Mouse (Mus musculus): Measurements from ENCODE around the gene Rbfox3.

Gene Rbfox3

GRCm38 (mm10) chr11:118881786-118882495 lies 29.5 kb downstream of the Rbfox3 start:
- DNase-seq (ENCODE audit: low spot score in 2 of 2): no peak

GRCm38 (mm10) chr11:118879466-118880150 lies 31.8 kb downstream of the Rbfox3 start:
- DNase-seq (ENCODE audit: low spot score in 2 of 2): no peak

GRCm38 (mm10) chr11:118878605-118879245 lies 32.7 kb downstream of the Rbfox3 start:
- DNase-seq (ENCODE audit: low spot score in 2 of 2): no peak

- DNase-seq (ENCODE audit: low spot score in 2 of 2): no peak
Measured at GRCm38 (mm10) chr11:118875243-118875897, 36.0 kb downstream of the Rbfox3 start.

- no peak for DNase-seq (ENCODE audit: low spot score in 2 of 2)
Measured at GRCm38 (mm10) chr11:118874487-118875095, 36.8 kb downstream of the Rbfox3 start.

- no peak for DNase-seq (ENCODE audit: low spot score in 2 of 2)
Measured at GRCm38 (mm10) chr11:118874022-118874421, 37.4 kb downstream of the Rbfox3 start.

- no peak for DNase-seq (ENCODE audit: low spot score in 2 of 2)
Measured at GRCm38 (mm10) chr11:118871527-118871926, 39.9 kb downstream of the Rbfox3 start.

GRCm38 (mm10) chr11:118863360-118863759 lies 48.0 kb downstream of the Rbfox3 start:
- DNase-seq (ENCODE audit: low spot score in 2 of 2): no peak

- no peak for DNase-seq (ENCODE audit: low spot score in 2 of 2)
Measured at GRCm38 (mm10) chr11:118861801-118862431, 49.5 kb downstream of the Rbfox3 start.

GRCm38 (mm10) chr11:118861246-118861645 lies 50.2 kb downstream of the Rbfox3 start:
- DNase-seq (ENCODE audit: low spot score in 2 of 2): no peak

- no peak for DNase-seq (ENCODE audit: low spot score in 2 of 2)
Measured at GRCm38 (mm10) chr11:118860812-118861211, 50.6 kb downstream of the Rbfox3 start.

- DNase-seq (ENCODE audit: low spot score in 2 of 2): no peak
Measured at GRCm38 (mm10) chr11:118859839-118860238, 51.6 kb downstream of the Rbfox3 start.

GRCm38 (mm10) chr11:118858305-118858704 lies 53.1 kb downstream of the Rbfox3 start:
- DNase-seq (ENCODE audit: low spot score in 2 of 2): no peak

- DNase-seq (ENCODE audit: low spot score in 2 of 2): no peak
Measured at GRCm38 (mm10) chr11:118851391-118851790, 60.0 kb downstream of the Rbfox3 start.

GRCm38 (mm10) chr11:118847986-118848385 lies 63.4 kb downstream of the Rbfox3 start:
- no peak for DNase-seq (ENCODE audit: low spot score in 2 of 2)

GRCm38 (mm10) chr11:118840992-118841391 lies 70.4 kb downstream of the Rbfox3 start:
- DNase-seq (ENCODE audit: low spot score in 2 of 2): no peak

- no peak for DNase-seq (ENCODE audit: low spot score in 2 of 2)
Measured at GRCm38 (mm10) chr11:118838167-118838566, 73.2 kb downstream of the Rbfox3 start.

GRCm38 (mm10) chr11:118836889-118837288 lies 74.5 kb downstream of the Rbfox3 start:
- DNase-seq (ENCODE audit: low spot score in 2 of 2): no peak

- no peak for DNase-seq (ENCODE audit: low spot score in 2 of 2)
Measured at GRCm38 (mm10) chr11:118832793-118833481, 78.5 kb downstream of the Rbfox3 start.

GRCm38 (mm10) chr11:118831730-118832129 lies 79.7 kb downstream of the Rbfox3 start:
- no peak for DNase-seq (ENCODE audit: low spot score in 2 of 2)

Measured in thymus, postnatal 10 days (tissue).